Mouse (Mus musculus): ENCODE measurements around the gene Nudt4. TPM values are rescaled to one million over a fixed set of nuclear protein-coding genes. Genes with fewer than 3 reads are reported as not detected.

The Nudt4 gene
- total and polyA plus RNA-seq, 2 experiments from 2014 or later: 58.5 to 65.9 TPM

DNA sequence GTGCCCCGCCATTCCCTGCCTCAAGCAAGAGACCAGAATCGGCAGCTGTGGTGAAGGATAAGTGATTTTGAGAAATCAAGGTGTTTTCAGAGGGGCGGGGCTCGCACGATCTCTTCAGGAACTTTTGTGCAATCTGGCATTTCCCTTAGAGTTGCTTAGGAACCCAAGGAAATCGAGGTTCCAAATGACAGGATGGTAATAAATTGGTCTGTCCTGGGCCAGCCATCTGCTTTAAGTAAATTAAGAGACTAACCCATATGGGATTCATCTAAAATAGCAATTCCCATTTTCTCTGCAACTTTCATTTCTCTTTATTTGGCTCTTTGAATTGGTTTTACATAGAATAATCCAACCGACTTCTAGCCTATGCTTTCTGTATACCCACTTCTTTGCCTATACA, 35.8 kb upstream of the Nudt4 start:
- H3K4me3 ChIP-seq (ENCODE audit: low read depth, low read length): no peak overlapping the region
- DNase-seq (ENCODE audit: low spot score) (no peak), ATAC-seq (ENCODE audit: low FRiP score) (no peak)
- no peak overlapping the region for H3K9ac ChIP-seq (replicated peaks; ENCODE audit: low read length, poor library complexity, severe bottlenecking)
- TF ChIP-seq CTCF (IDR thresholded peaks at IDR 0.05): no peak
- no peaks in the 10 kb centered on the region for H3K27me3 ChIP-seq (ENCODE audit: insufficient read depth, low read length)
- no peaks in the 10 kb centered on the region for H3K36me3 ChIP-seq (ENCODE audit: insufficient read depth, low read length)
- no peaks in the 10 kb centered on the region for H3K4me1 ChIP-seq (ENCODE audit: insufficient read depth, low read length)
- H3K27ac ChIP-seq (ENCODE audit: low read depth, low read length): no peak overlapping the region
- no peaks in the 10 kb centered on the region for H3K9me3 ChIP-seq (ENCODE audit: low read length)
- no peak overlapping the region for H3K4me2 ChIP-seq (ENCODE audit: low read depth, low read length, poor library complexity, severe bottlenecking)
- 91% methylated on average over 7 of the region's 7 CpGs for WGBS

DNA sequence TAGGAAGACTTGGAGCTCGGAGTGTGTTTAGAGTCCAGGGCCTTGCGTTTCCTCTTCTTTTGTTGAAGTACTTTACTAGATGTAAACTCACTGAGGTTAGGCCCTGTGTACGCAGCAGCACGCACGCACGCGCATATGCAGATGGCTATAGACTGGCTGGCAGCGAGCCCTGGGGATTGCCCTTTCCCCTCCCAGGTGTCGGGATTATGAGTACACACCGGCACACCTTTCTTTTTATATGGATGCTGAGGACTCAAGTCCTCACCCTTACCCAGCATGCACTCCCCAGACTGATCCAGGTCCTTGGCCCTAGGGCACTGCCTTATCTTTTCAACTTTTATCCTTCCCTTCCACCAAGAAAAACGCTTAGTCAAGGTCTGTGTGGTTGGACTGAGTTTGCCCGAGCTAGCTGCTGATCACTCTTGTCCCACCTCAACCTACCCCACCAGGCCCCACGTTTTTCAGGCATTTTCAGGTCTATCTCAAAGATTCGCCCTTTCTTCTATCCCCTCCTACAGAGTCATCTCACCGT, 34.2 kb upstream of the Nudt4 start:
- 82% methylated on average over 15 of the region's 15 CpGs for WGBS
- H3K27me3 ChIP-seq (ENCODE audit: insufficient read depth, low read length): no peaks in the 10 kb centered on the region
- no peak overlapping the region for H3K27ac ChIP-seq (ENCODE audit: low read depth, low read length)
- no peak for DNase-seq (ENCODE audit: low spot score)
- no peak overlapping the region for H3K9ac ChIP-seq (replicated peaks; ENCODE audit: low read length, poor library complexity, severe bottlenecking)
- H3K4me2 ChIP-seq (ENCODE audit: low read depth, low read length, poor library complexity, severe bottlenecking): no peak overlapping the region
- ATAC-seq (ENCODE audit: low FRiP score): no peak
- TF ChIP-seq CTCF (IDR thresholded peaks at IDR 0.05): no peak
- no peaks in the 10 kb centered on the region for H3K36me3 ChIP-seq (ENCODE audit: insufficient read depth, low read length)
- no peaks in the 10 kb centered on the region for H3K4me1 ChIP-seq (ENCODE audit: insufficient read depth, low read length)
- H3K9me3 ChIP-seq (ENCODE audit: low read length): no peaks in the 10 kb centered on the region
- H3K4me3 ChIP-seq (ENCODE audit: low read depth, low read length): no peak overlapping the region

DNA sequence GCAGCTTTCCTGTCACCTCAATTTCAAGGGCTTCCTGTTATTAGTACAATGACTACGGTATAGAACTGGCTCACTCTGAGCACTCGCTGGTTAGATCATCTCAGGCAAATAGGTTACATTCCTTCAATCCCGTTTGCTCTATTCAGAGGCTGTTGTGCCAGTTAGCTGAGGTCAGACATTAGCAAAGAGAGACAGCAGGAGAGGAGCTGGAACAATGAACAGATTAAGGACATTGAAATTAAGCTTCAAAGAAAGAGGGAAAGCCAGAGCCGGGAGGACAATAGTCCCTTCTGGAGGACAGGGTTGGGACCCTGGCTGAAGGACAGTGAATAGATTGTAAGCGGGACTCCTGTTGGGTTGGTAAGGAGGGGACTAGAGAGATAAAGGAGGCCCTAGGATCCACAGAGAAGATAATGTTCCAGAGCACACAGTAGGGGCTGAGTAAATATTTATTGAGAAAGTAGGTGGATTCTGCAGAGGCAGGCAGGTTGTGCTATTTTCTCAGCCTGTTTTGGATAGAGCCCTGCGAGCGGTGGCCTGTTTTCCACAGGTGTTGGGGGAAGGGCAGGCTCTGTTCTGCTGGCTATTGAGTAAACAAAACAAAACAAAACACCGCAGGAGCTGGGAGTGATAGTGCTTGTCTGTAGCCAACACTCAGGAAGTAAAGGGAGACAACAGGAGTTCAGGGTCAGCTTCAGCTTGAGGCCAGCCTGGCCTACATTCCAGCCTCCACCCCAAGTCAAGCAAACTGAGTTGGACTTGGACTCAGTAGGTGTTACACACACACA, 32.1 kb upstream of the Nudt4 start:
- 23% methylated on average over 8 of the region's 8 CpGs for WGBS
- Histone ChIP-seq H3K4me2 (ENCODE audit: low read depth, low read length, poor library complexity, severe bottlenecking) (no peak overlapping the region), H3K27ac (ENCODE audit: low read depth, low read length) (no peak overlapping the region), H3K4me1 (ENCODE audit: insufficient read depth, low read length) (no peaks in the 10 kb centered on the region), H3K9ac (replicated peaks; ENCODE audit: low read length, poor library complexity, severe bottlenecking) (no peak overlapping the region), H3K9me3 (ENCODE audit: low read length) (no peaks in the 10 kb centered on the region), H3K4me3 (ENCODE audit: low read depth, low read length) (no peak overlapping the region), H3K36me3 (ENCODE audit: insufficient read depth, low read length) (no peaks in the 10 kb centered on the region), H3K27me3 (ENCODE audit: insufficient read depth, low read length) (no peaks in the 10 kb centered on the region)
- DNase-seq (ENCODE audit: low spot score): no peak
- TF ChIP-seq CTCF (IDR thresholded peaks at IDR 0.05): no peak
- no peak for ATAC-seq (ENCODE audit: low FRiP score)

DNA sequence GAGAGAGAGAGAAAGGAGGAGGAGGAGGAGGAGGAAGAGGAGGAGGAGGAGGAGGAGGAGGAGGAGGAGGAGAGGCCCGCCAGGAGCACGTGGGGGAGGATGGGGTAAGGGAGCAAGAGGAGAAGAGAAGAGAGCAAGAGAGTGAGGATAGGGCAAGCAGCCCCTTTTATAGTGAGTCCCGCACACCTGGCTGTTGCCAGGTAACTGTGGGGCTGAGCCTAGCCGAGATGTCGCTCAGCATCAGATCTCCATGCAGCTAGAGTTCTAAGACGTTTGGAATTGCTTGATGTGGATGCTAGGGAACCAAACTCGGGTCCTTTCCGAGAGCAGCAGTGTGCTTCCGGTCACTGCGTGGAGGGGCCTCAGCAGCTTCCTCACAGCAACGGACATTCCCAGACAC, 30.5 kb upstream of the Nudt4 start:
- H3K4me1 ChIP-seq (ENCODE audit: insufficient read depth, low read length): no peaks in the 10 kb centered on the region
- ATAC-seq (ENCODE audit: low FRiP score): no peak
- 38% methylated on average over 11 of the region's 11 CpGs for WGBS
- DNase-seq (ENCODE audit: low spot score): no peak
- H3K27me3 ChIP-seq (ENCODE audit: insufficient read depth, low read length): no peaks in the 10 kb centered on the region
- H3K27ac ChIP-seq (ENCODE audit: low read depth, low read length): no peak overlapping the region
- H3K9ac ChIP-seq (replicated peaks; ENCODE audit: low read length, poor library complexity, severe bottlenecking): no peak overlapping the region
- no peak overlapping the region for H3K4me3 ChIP-seq (ENCODE audit: low read depth, low read length)
- no peaks in the 10 kb centered on the region for H3K36me3 ChIP-seq (ENCODE audit: insufficient read depth, low read length)
- no peak overlapping the region for H3K4me2 ChIP-seq (ENCODE audit: low read depth, low read length, poor library complexity, severe bottlenecking)
- TF ChIP-seq CTCF (IDR thresholded peaks at IDR 0.05): no peak
- H3K9me3 ChIP-seq (ENCODE audit: low read length): no peaks in the 10 kb centered on the region

DNA sequence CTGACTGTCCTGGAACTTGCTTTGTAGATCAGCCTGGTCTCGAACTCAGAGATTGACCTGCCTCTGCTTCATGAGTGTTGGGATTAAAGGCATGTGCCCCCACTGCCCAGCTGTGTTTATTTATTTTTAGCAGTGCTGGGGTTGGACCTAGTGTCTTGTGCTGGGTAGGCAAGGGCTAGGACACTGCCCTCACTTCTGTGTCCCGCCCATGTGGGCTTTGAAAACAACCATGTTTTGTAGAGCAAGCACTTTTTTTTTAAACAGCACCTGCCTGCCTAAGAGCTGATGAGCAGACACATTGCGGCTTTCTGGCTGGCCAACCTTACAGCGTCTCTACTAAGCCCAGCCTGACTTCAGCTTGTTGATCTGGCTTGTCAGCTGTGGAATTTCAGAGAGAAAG, 27.3 kb upstream of the Nudt4 start:
- Histone ChIP-seq H3K27ac (ENCODE audit: low read depth, low read length) (no peak overlapping the region), H3K4me2 (ENCODE audit: low read depth, low read length, poor library complexity, severe bottlenecking) (no peak overlapping the region), H3K4me3 (ENCODE audit: low read depth, low read length) (no peak overlapping the region), H3K9me3 (ENCODE audit: low read length) (no peaks in the 10 kb centered on the region), H3K9ac (replicated peaks; ENCODE audit: low read length, poor library complexity, severe bottlenecking) (no peak overlapping the region), H3K27me3 (ENCODE audit: insufficient read depth, low read length) (no peaks in the 10 kb centered on the region), H3K36me3 (ENCODE audit: insufficient read depth, low read length) (no peaks in the 10 kb centered on the region), H3K4me1 (ENCODE audit: insufficient read depth, low read length) (no peaks in the 10 kb centered on the region)
- DNase-seq (ENCODE audit: low spot score): no peak
- ATAC-seq (ENCODE audit: low FRiP score): no peak
- 83% methylated on average over 4 of the region's 4 CpGs for WGBS
- no peak for TF ChIP-seq CTCF (IDR thresholded peaks at IDR 0.05)

DNA sequence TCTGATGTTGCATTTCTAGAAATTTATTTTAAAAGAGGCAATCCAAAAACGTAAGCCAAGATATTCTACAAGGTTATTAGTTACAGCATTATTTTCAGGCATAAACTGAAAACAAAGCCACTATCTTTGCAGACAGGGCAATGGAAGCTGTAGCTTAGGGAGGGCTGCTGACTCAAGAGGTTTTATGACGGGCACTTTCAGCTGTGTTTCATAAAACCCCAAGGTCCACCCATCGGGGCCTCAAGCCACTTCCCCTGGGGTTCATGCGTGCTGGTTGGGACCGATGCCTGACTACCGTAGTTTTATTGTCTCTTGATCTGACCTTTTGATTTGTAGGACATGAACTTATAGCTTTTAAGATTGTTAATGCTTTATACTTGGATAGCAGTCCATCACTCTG, 26.2 kb upstream of the Nudt4 start:
- Histone ChIP-seq H3K27ac (ENCODE audit: low read depth, low read length) (no peak overlapping the region), H3K4me2 (ENCODE audit: low read depth, low read length, poor library complexity, severe bottlenecking) (no peak overlapping the region), H3K27me3 (ENCODE audit: insufficient read depth, low read length) (no peaks in the 10 kb centered on the region), H3K4me1 (ENCODE audit: insufficient read depth, low read length) (no peaks in the 10 kb centered on the region), H3K9ac (replicated peaks; ENCODE audit: low read length, poor library complexity, severe bottlenecking) (no peak overlapping the region), H3K36me3 (ENCODE audit: insufficient read depth, low read length) (no peaks in the 10 kb centered on the region), H3K4me3 (ENCODE audit: low read depth, low read length) (no peak overlapping the region), H3K9me3 (ENCODE audit: low read length) (no peaks in the 10 kb centered on the region)
- no peak for TF ChIP-seq CTCF (IDR thresholded peaks at IDR 0.05)
- 93% methylated on average over 6 of the region's 6 CpGs for WGBS
- ATAC-seq (ENCODE audit: low FRiP score): no peak
- DNase-seq (ENCODE audit: low spot score): no peak

All from midbrain, postnatal 0 days (tissue).